Mouse (Mus musculus): ENCODE data around the gene Tmem156. TPM values are rescaled to one million over a fixed set of nuclear protein-coding genes. Genes with fewer than 3 reads are reported as not detected.

Gene Tmem156
- polyA plus RNA-seq (2012; rRNA removed): 0.23 and 0.29 TPM in 2 replicates

DNA sequence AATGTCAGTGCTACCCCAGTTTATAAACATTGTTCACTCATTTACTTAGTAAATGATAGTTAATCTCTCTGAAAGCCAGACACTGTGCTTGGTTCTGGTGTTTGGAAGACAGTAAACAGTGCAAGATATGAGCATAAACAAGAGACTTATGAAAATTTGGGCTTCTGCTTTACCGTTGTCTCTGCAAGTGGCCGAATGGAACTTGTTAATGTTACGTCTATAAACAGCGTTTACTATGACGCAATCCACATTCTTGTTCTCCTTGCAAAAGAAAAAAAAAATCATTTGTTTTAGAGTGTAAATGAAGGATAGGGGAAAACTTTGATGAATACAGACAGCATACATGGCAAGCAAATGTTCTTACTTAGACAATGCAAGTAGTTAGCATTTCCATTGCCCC is at the start of gene Tmem156:
TSS of gene Tmem156 (minus strand) at position 212 of the 400 bp plus-strand sequence.
- WGBS: 26% methylated on average over 5 of the region's 5 CpGs
- H3K36me3 ChIP-seq (ENCODE audit: control insufficient read depth, insufficient read depth, low read length): no peaks in the 10 kb centered on the region
- no peak for TF ChIP-seq POLR2A (IDR thresholded peaks at IDR 0.05; ENCODE audit: low read depth, low read length)
- no peak for TF ChIP-seq CTCF (IDR thresholded peaks at IDR 0.05; ENCODE audit: extremely low read depth, insufficient read length, insufficient replicate concordance, low read depth, low read length)
- H3K4me1 ChIP-seq (ENCODE audit: control insufficient read depth, insufficient read depth, insufficient read length, low read length): peaks cover 3% of the 10 kb centered on the region; the same call in 1 of the 2 replicates
- H3K4me3 ChIP-seq (ENCODE audit: low read depth, low read length): no peak within 1 kb of the TSS
- H3K27me3 ChIP-seq (ENCODE audit: control insufficient read depth, insufficient read depth, low read length): no peaks in the 10 kb centered on the region
- H3K27ac ChIP-seq (ENCODE audit: insufficient read depth, low read depth, low read length): no peak within 1 kb of the TSS; the same call in 1 of the 2 replicates

DNA sequence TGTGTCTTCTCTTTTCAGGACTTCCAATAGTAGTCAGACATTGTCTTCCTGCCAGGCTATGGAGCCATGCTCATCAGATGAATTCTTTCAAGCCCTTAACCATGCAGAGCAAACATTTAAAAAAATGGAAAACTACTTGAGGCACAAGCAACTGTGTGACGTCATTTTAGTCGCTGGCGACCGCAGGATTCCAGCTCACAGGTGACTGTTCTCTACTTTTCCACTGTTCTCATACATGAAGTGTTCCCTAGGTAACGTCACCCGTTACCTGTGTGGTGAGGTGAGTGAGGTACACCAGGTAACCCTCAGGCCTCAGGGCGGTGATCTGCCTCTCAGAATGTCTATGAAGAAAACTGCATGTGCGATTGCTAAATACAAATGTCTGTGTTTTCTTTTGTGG is 49.3 kb upstream of the Tmem156 start:
- 95% methylated on average over 8 of the region's 8 CpGs for WGBS
- H3K4me1 ChIP-seq (ENCODE audit: control insufficient read depth, insufficient read depth, insufficient read length, low read length): no peaks in the 10 kb centered on the region
- H3K27ac ChIP-seq (ENCODE audit: insufficient read depth, low read depth, low read length): no peak overlapping the region
- no peaks in the 10 kb centered on the region for H3K27me3 ChIP-seq (ENCODE audit: control insufficient read depth, insufficient read depth, low read length)
- TF ChIP-seq CTCF (IDR thresholded peaks at IDR 0.05; ENCODE audit: extremely low read depth, insufficient read length, insufficient replicate concordance, low read depth, low read length) (no peak), POLR2A (IDR thresholded peaks at IDR 0.05; ENCODE audit: low read depth, low read length) (no peak)
- H3K4me3 ChIP-seq (ENCODE audit: low read depth, low read length): no peak overlapping the region
- H3K36me3 ChIP-seq (ENCODE audit: control insufficient read depth, insufficient read depth, low read length): peaks cover 13% of the 10 kb centered on the region

DNA sequence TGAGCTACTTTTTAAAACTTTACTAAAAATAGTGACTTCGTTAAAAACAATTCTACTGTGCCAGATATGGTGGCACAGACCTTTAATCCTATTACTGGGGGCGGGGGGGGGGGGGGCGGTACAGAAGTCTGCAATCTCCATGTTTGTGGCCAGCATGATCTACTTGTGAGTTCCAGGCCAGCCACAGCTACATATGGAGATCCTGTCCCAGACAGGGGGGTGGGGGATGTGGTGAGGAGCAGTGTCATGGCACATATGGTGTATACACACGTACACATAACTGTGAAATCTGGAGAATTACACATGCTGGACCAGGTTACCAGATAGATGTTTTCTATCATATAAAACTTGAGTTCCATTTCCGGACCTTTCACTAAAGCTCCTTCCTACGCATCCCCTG is 45.1 kb upstream of the Tmem156 start:
- 85% methylated on average over 6 of the region's 6 CpGs for WGBS
- Histone ChIP-seq H3K27ac (ENCODE audit: insufficient read depth, low read depth, low read length) (no peak overlapping the region), H3K36me3 (ENCODE audit: control insufficient read depth, insufficient read depth, low read length) (peaks cover 3% of the 10 kb centered on the region; the same call in 1 of the 2 replicates), H3K4me3 (ENCODE audit: low read depth, low read length) (no peak overlapping the region), H3K4me1 (ENCODE audit: control insufficient read depth, insufficient read depth, insufficient read length, low read length) (no peaks in the 10 kb centered on the region), H3K27me3 (ENCODE audit: control insufficient read depth, insufficient read depth, low read length) (no peaks in the 10 kb centered on the region)
- TF ChIP-seq POLR2A (IDR thresholded peaks at IDR 0.05; ENCODE audit: low read depth, low read length) (no peak), CTCF (IDR thresholded peaks at IDR 0.05; ENCODE audit: extremely low read depth, insufficient read length, insufficient replicate concordance, low read depth, low read length) (no peak)

DNA sequence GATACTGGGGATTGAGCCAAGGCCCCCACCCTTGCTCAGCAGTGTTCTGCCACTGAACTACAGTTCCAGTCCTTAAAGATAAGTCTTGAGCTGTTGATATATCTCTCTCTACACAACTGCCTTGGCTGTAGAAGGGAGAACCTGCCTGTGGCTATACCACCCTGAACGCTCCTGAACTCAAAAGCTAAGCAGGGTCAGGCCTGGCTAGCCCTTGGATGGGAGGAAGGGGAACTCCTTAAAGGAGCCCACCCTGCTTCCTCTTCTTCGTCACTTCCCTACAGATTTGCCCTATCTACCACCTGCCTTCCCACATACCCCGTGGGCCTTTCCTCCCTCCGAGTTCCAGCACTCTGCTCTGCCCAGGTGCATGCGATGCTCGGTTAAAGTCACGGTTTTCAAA is 44.2 kb upstream of the Tmem156 start:
- H3K27me3 ChIP-seq (ENCODE audit: control insufficient read depth, insufficient read depth, low read length): no peaks in the 10 kb centered on the region
- no peaks in the 10 kb centered on the region for H3K4me1 ChIP-seq (ENCODE audit: control insufficient read depth, insufficient read depth, insufficient read length, low read length)
- TF ChIP-seq POLR2A (IDR thresholded peaks at IDR 0.05; ENCODE audit: low read depth, low read length): no peak
- TF ChIP-seq CTCF (IDR thresholded peaks at IDR 0.05; ENCODE audit: extremely low read depth, insufficient read length, insufficient replicate concordance, low read depth, low read length): no peak
- H3K27ac ChIP-seq (ENCODE audit: insufficient read depth, low read depth, low read length): no peak overlapping the region
- no peak overlapping the region for H3K4me3 ChIP-seq (ENCODE audit: low read depth, low read length)
- H3K36me3 ChIP-seq (ENCODE audit: control insufficient read depth, insufficient read depth, low read length): no peaks in the 10 kb centered on the region
- WGBS: 91% methylated on average over 7 of the region's 7 CpGs

DNA sequence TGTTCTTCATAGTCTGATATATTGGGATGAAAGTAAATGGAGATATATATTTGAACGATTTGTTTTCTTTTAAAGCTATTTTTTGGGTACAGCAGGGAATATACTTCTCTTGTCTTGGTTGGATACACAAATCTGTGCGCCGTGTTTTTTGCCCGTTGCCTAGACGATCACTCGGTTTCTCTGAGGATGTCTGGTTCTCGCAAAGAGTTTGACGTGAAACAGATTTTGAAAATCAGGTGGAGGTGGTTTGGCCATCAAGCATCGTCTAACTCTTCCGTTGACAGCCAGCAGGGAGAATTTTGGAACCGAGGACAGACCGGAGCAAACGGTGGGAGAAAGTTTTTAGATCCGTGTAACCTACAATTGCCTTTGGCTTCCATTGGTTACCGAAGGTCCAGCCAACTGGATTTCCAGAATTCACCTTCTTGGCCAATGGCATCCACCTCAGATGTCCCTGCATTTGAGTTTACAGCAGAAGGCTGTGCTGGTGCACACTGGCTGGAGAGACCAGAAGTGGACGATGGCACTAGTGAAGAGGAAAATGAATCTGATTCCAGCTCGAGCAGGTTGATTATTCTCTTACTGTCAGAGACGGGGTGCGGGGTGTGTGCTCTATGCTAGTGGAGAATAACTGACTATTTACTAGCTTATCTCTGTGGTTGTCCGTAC is 39.4 kb upstream of the Tmem156 start:
- H3K4me1 ChIP-seq (ENCODE audit: control insufficient read depth, insufficient read depth, insufficient read length, low read length): peaks cover 5% of the 10 kb centered on the region; the same call in 1 of the 2 replicates
- WGBS: 40% methylated on average over 20 of the region's 20 CpGs
- TF ChIP-seq POLR2A (IDR thresholded peaks at IDR 0.05; ENCODE audit: low read depth, low read length): no peak
- TF ChIP-seq CTCF (IDR thresholded peaks at IDR 0.05; ENCODE audit: extremely low read depth, insufficient read length, insufficient replicate concordance, low read depth, low read length): no peak
- no peaks in the 10 kb centered on the region for H3K27me3 ChIP-seq (ENCODE audit: control insufficient read depth, insufficient read depth, low read length)
- H3K36me3 ChIP-seq (ENCODE audit: control insufficient read depth, insufficient read depth, low read length): no peaks in the 10 kb centered on the region
- H3K27ac ChIP-seq (ENCODE audit: insufficient read depth, low read depth, low read length): no peak overlapping the region
- peak overlapping the region; percentile 38 for H3K4me3 ChIP-seq (ENCODE audit: low read depth, low read length)

DNA sequence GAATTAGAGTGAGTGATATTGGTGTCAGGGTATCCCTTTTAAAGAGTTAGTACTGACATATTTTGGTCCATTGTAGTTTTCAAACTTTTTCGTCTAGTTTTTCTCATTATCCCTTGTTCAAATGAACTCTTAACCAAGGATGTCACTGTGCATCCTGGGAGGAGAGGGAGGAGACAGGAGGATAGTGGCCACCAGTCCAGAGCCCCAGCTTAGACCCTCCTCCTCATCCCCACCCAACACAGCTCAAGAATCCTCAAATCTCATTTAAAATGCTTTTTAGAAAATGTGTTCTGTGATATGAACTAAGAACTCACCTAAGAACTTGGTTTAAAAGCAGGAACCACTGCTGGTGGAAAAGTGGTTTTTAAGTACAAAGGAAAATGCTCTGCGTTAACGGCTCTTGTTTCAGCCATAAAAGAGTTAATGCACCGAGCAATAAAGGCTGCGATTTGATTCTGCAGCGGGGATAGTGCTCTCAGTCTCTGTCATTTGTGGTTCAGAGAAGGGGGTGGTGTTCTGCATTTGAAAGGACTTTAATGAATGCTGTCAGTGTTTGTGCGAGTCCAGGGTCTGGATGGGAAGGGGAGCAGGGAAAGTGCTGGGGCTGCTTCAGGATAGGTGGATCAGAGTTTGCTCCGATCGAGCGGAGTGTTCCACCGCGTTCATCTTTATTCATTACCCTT is 38.7 kb upstream of the Tmem156 start:
- no peak overlapping the region for H3K27ac ChIP-seq (ENCODE audit: insufficient read depth, low read depth, low read length)
- WGBS: 29% methylated on average over 12 of the region's 12 CpGs
- no peaks in the 10 kb centered on the region for H3K36me3 ChIP-seq (ENCODE audit: control insufficient read depth, insufficient read depth, low read length)
- H3K4me1 ChIP-seq (ENCODE audit: control insufficient read depth, insufficient read depth, insufficient read length, low read length): peaks cover 5% of the 10 kb centered on the region; the same call in 1 of the 2 replicates
- no peaks in the 10 kb centered on the region for H3K27me3 ChIP-seq (ENCODE audit: control insufficient read depth, insufficient read depth, low read length)
- H3K4me3 ChIP-seq (ENCODE audit: low read depth, low read length): peak overlapping the region; percentile 38
- TF ChIP-seq CTCF (IDR thresholded peaks at IDR 0.05; ENCODE audit: extremely low read depth, insufficient read length, insufficient replicate concordance, low read depth, low read length) (no peak), POLR2A (IDR thresholded peaks at IDR 0.05; ENCODE audit: low read depth, low read length) (no peak)

DNA sequence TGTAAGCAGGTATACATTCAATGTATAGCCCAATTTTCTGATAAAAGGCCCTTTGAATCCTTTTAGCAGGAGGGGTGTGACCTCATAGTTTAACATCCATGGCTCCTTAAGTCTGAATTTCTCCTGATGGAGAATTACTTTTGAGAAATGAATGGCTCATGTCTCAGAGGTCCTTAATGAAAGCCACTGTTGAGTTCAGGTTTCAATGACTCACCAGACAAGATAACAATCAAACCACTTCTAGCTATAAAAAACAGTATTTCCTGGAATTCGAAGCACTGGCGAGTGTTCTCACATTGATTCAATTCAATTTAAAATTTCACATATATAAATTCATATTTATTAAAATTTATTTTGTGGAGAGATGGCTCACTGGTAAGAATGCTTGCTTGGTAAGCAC is 36.5 kb upstream of the Tmem156 start:
- H3K4me1 ChIP-seq (ENCODE audit: control insufficient read depth, insufficient read depth, insufficient read length, low read length): peaks cover 5% of the 10 kb centered on the region; the same call in 1 of the 2 replicates
- no peak overlapping the region for H3K4me3 ChIP-seq (ENCODE audit: low read depth, low read length)
- 38% methylated on average over 2 of the region's 2 CpGs for WGBS
- H3K27me3 ChIP-seq (ENCODE audit: control insufficient read depth, insufficient read depth, low read length): no peaks in the 10 kb centered on the region
- no peak overlapping the region for H3K27ac ChIP-seq (ENCODE audit: insufficient read depth, low read depth, low read length)
- no peaks in the 10 kb centered on the region for H3K36me3 ChIP-seq (ENCODE audit: control insufficient read depth, insufficient read depth, low read length)
- TF ChIP-seq CTCF (IDR thresholded peaks at IDR 0.05; ENCODE audit: extremely low read depth, insufficient read length, insufficient replicate concordance, low read depth, low read length) (no peak), POLR2A (IDR thresholded peaks at IDR 0.05; ENCODE audit: low read depth, low read length) (no peak)

Data from small intestine, adult 2 months (tissue).